Mouse (Mus musculus): ENCODE results near the gene Olfr765. TPM values are rescaled to one million over a fixed set of nuclear protein-coding genes. Genes with fewer than 3 reads are reported as not detected.
"Not testable (repeated sequence)": the region's sequence is repeated elsewhere in the genome, so short reads cannot be mapped to it uniquely, and the experiment has no call there.

Gene Olfr765
- total RNA-seq (2014; rRNA removed) (not detected in 2 replicates), polyA plus RNA-seq (2012; rRNA removed) (not detected in 2 replicates)

GRCm38 (mm10) chr10:129049898-129050297 lies at the start of gene Olfr765:
Olfr765 (minus strand) TSS chr10:129049998.
- H3K27me3 ChIP-seq (ENCODE audit: control insufficient read depth, insufficient read depth, low read length); H3K36me3 ChIP-seq (ENCODE audit: control insufficient read depth, insufficient read depth, low read length); H3K9ac ChIP-seq (ENCODE audit: low read depth, low read length); DNase-seq (ENCODE audit: extremely low read depth, low read depth, low spot score); H3K4me3 ChIP-seq (ENCODE audit: insufficient read depth, low read depth, low read length); H3K27ac ChIP-seq (replicated peaks; ENCODE audit: insufficient read depth, low read depth, low read length); H3K4me1 ChIP-seq (ENCODE audit: control insufficient read depth, insufficient read depth, low read length); H3K79me2 ChIP-seq (ENCODE audit: control insufficient read depth, insufficient read depth, low read length): not testable (repeated sequence)

- Histone ChIP-seq H3K27ac (replicated peaks; ENCODE audit: insufficient read depth, low read depth, low read length) (no peak within 1 kb of the TSS), H3K4me1 (ENCODE audit: control insufficient read depth, insufficient read depth, low read length) (no peaks in the 10 kb centered on the region), H3K4me3 (ENCODE audit: insufficient read depth, low read depth, low read length) (no peak within 1 kb of the TSS), H3K36me3 (ENCODE audit: control insufficient read depth, insufficient read depth, low read length) (no peaks in the 10 kb centered on the region), H3K79me2 (ENCODE audit: control insufficient read depth, insufficient read depth, low read length) (no peaks in the 10 kb centered on the region), H3K9ac (ENCODE audit: low read depth, low read length) (no peak within 1 kb of the TSS), H3K27me3 (ENCODE audit: control insufficient read depth, insufficient read depth, low read length) (no peaks in the 10 kb centered on the region)
- whole genome bisulfite sequencing = 73% methylated on average over 1 of the region's 1 CpGs
- DNase-seq (ENCODE audit: extremely low read depth, low read depth, low spot score) = no peak
- TF ChIP-seq POLR2A (IDR thresholded peaks at IDR 0.05; ENCODE audit: extremely low read depth, insufficient read depth, low read length) = no peak
- no peak for TF ChIP-seq CTCF (IDR thresholded peaks at IDR 0.05; ENCODE audit: low read depth, low read length)
Observed at GRCm38 (mm10) chr10:129099275-129099674, 49.5 kb upstream of the Olfr765 start, which contains the start of gene Olfr768. Olfr768 (minus strand) TSS chr10:129099375.

GRCm38 (mm10) chr10:129082810-129083209 lies 33.0 kb upstream of the Olfr765 start, which contains the start of gene Olfr767:
Olfr767 (minus strand) TSS chr10:129082910.
- not testable (repeated sequence) for H3K27me3 ChIP-seq (ENCODE audit: control insufficient read depth, insufficient read depth, low read length); H3K79me2 ChIP-seq (ENCODE audit: control insufficient read depth, insufficient read depth, low read length); H3K4me3 ChIP-seq (ENCODE audit: insufficient read depth, low read depth, low read length); H3K9ac ChIP-seq (ENCODE audit: low read depth, low read length); H3K27ac ChIP-seq (replicated peaks; ENCODE audit: insufficient read depth, low read depth, low read length); H3K36me3 ChIP-seq (ENCODE audit: control insufficient read depth, insufficient read depth, low read length); H3K4me1 ChIP-seq (ENCODE audit: control insufficient read depth, insufficient read depth, low read length); DNase-seq (ENCODE audit: extremely low read depth, low read depth, low spot score)

GRCm38 (mm10) chr10:129068877-129069276 lies 19.1 kb upstream of the Olfr765 start, which contains the start of gene Olfr766-ps1:
Olfr766-ps1 (minus strand) TSS chr10:129068977.
- Histone ChIP-seq H3K4me1 (ENCODE audit: control insufficient read depth, insufficient read depth, low read length) (no peaks in the 10 kb centered on the region), H3K9ac (ENCODE audit: low read depth, low read length) (no peak within 1 kb of the TSS), H3K79me2 (ENCODE audit: control insufficient read depth, insufficient read depth, low read length) (no peaks in the 10 kb centered on the region), H3K27me3 (ENCODE audit: control insufficient read depth, insufficient read depth, low read length) (no peaks in the 10 kb centered on the region), H3K27ac (replicated peaks; ENCODE audit: insufficient read depth, low read depth, low read length) (no peak within 1 kb of the TSS), H3K36me3 (ENCODE audit: control insufficient read depth, insufficient read depth, low read length) (no peaks in the 10 kb centered on the region), H3K4me3 (ENCODE audit: insufficient read depth, low read depth, low read length) (no peak within 1 kb of the TSS)
- DNase-seq (ENCODE audit: extremely low read depth, low read depth, low spot score) = no peak
- 72% methylated on average over 2 of the region's 2 CpGs for WGBS
- no peak for TF ChIP-seq CTCF (IDR thresholded peaks at IDR 0.05; ENCODE audit: low read depth, low read length)
- no peak for TF ChIP-seq POLR2A (IDR thresholded peaks at IDR 0.05; ENCODE audit: extremely low read depth, insufficient read depth, low read length)

GRCm38 (mm10) chr10:129039796-129040195 lies 10.0 kb downstream of the Olfr765 start, which contains the start of gene Olfr764-ps1:
Olfr764-ps1 (minus strand) TSS chr10:129039896.
- WGBS = 71% methylated on average over 3 of the region's 3 CpGs
- no peak for DNase-seq (ENCODE audit: extremely low read depth, low read depth, low spot score)
- no peak for TF ChIP-seq POLR2A (IDR thresholded peaks at IDR 0.05; ENCODE audit: extremely low read depth, insufficient read depth, low read length)
- TF ChIP-seq CTCF (IDR thresholded peaks at IDR 0.05; ENCODE audit: low read depth, low read length) = no peak

GRCm38 (mm10) chr10:129028343-129028742 lies 21.5 kb downstream of the Olfr765 start:
- Histone ChIP-seq H3K27ac (replicated peaks; ENCODE audit: insufficient read depth, low read depth, low read length) (no peak overlapping the region), H3K79me2 (ENCODE audit: control insufficient read depth, insufficient read depth, low read length) (no peaks in the 10 kb centered on the region), H3K4me1 (ENCODE audit: control insufficient read depth, insufficient read depth, low read length) (no peaks in the 10 kb centered on the region), H3K36me3 (ENCODE audit: control insufficient read depth, insufficient read depth, low read length) (no peaks in the 10 kb centered on the region), H3K27me3 (ENCODE audit: control insufficient read depth, insufficient read depth, low read length) (no peaks in the 10 kb centered on the region), H3K9ac (ENCODE audit: low read depth, low read length) (no peak overlapping the region), H3K4me3 (ENCODE audit: insufficient read depth, low read depth, low read length) (no peak overlapping the region)
- 79% methylated on average over 2 of the region's 2 CpGs for WGBS
- no peak for DNase-seq (ENCODE audit: extremely low read depth, low read depth, low spot score)
- TF ChIP-seq CTCF (IDR thresholded peaks at IDR 0.05; ENCODE audit: low read depth, low read length) (no peak), POLR2A (IDR thresholded peaks at IDR 0.05; ENCODE audit: extremely low read depth, insufficient read depth, low read length) (no peak)

More at GRCm38 (mm10) chr10:129039796-129040195, 10.0 kb downstream of the Olfr765 start, which contains the start of gene Olfr764-ps1:
- H3K27ac ChIP-seq (replicated peaks; ENCODE audit: insufficient read depth, low read depth, low read length) = no peak within 1 kb of the TSS
- H3K9ac ChIP-seq (ENCODE audit: low read depth, low read length) = no peak within 1 kb of the TSS
- no peaks in the 10 kb centered on the region for H3K27me3 ChIP-seq (ENCODE audit: control insufficient read depth, insufficient read depth, low read length)
- H3K4me3 ChIP-seq (ENCODE audit: insufficient read depth, low read depth, low read length) = no peak within 1 kb of the TSS
- H3K79me2 ChIP-seq (ENCODE audit: control insufficient read depth, insufficient read depth, low read length) = no peaks in the 10 kb centered on the region
- no peaks in the 10 kb centered on the region for H3K36me3 ChIP-seq (ENCODE audit: control insufficient read depth, insufficient read depth, low read length)
- no peaks in the 10 kb centered on the region for H3K4me1 ChIP-seq (ENCODE audit: control insufficient read depth, insufficient read depth, low read length)

Measured in liver, adult 2 months (tissue).